Mouse (Mus musculus) forebrain, embryonic 10.5 days (tissue): ENCODE data around the gene Crym. TPM values are rescaled to one million over a fixed set of nuclear protein-coding genes. Genes with fewer than 3 reads are reported as not detected.

Experiments
- DNase-seq: peaks from one replicate; pipeline ENCODE4 v3.0.0-alpha.2; 2017; ENCODE audit warnings: low spot score; ENCODE audit errors: extremely low spot score
- H3K27ac ChIP-seq: fragments of 300-500 bp; sonication (generic); 2 replicates; pipeline ENCODE4 v1.5.1; 2016; ENCODE audit warnings: mild to moderate bottlenecking
- H3K27me3 ChIP-seq: fragments of 300-500 bp; sonication (generic); 2 replicates; pipeline ENCODE4 v1.6.1; 2016; ENCODE audit warnings: mild to moderate bottlenecking; ENCODE audit not compliant: poor library complexity, severe bottlenecking
- H3K36me3 ChIP-seq: fragments of 300-500 bp; sonication (generic); replicated peaks from 2 replicates; pipeline ENCODE4 v1.6.1; 2016; ENCODE audit warnings: mild to moderate bottlenecking, moderate library complexity
- H3K4me1 ChIP-seq: fragments of 300-500 bp; sonication (generic); 2 replicates; pipeline ENCODE4 v1.6.1; 2016
- H3K4me3 ChIP-seq: fragments of 300-500 bp; sonication (generic); 2 replicates; pipeline ENCODE4 v1.5.1; 2016; ENCODE audit warnings: mild to moderate bottlenecking, moderate library complexity
- H3K9me3 ChIP-seq: fragments of 300-500 bp; sonication (generic); 2 replicates; pipeline ENCODE4 v1.6.1; 2016; ENCODE audit warnings: mild to moderate bottlenecking, moderate library complexity
- WGBS: fragments of 180-500 bp; shearing (Covaris S2); methylation state at CpG from one replicate; pipeline ENCODE4 v1.1.7; 2016; 5-methylcytosine and 5-hydroxymethylcytosine counted together
- polyA plus RNA-seq: library from polyadenylated mRNA; unstranded; fragments of >200 nt; fragmentation: Nextera tagmentation; extraction: Ambion mirVana; gene quantifications from 2 replicates; pipeline ENCODE4 v1.2.1, GENCODE M21; 2016

The Crym gene
- polyA plus RNA-seq, 1 experiment from 2014 or later, result 144 TPM

- DNase-seq, result no peak
- no peak overlapping the region for H3K27ac ChIP-seq
- 87% methylated on average over 2 of the region's 2 CpGs for WGBS
- peaks cover 13% of the 10 kb centered on the region for H3K4me1 ChIP-seq
- peaks cover 62% of the 10 kb centered on the region for H3K27me3 ChIP-seq
- H3K4me3 ChIP-seq, result no peak overlapping the region
- no peaks in the 10 kb centered on the region for H3K36me3 ChIP-seq
- no peaks in the 10 kb centered on the region for H3K9me3 ChIP-seq
Observed at GRCm38 (mm10) chr7:120150898-120151297, 51.0 kb downstream of the Crym start.

GRCm38 (mm10) chr7:120150257-120150656 is 51.7 kb downstream of the Crym start:
- 19% methylated on average over 3 of the region's 3 CpGs for WGBS

GRCm38 (mm10) chr7:120145191-120145590 is 56.7 kb downstream of the Crym start, which contains the start of gene Zp2:
Gene Zp2 (minus strand): TSS chr7:120145291.
- Histone ChIP-seq H3K4me1 (peaks cover 5% of the 10 kb centered on the region), H3K36me3 (no peaks in the 10 kb centered on the region), H3K9me3 (no peaks in the 10 kb centered on the region), H3K4me3 (no peak within 1 kb of the TSS), H3K27ac (no peak within 1 kb of the TSS), H3K27me3 (peaks cover 7% of the 10 kb centered on the region; the same call in 1 of the 2 replicates)
- WGBS, result 80% methylated on average over 9 of the region's 9 CpGs
- no peak for DNase-seq

More at GRCm38 (mm10) chr7:120150257-120150656, 51.7 kb downstream of the Crym start:
- H3K9me3 ChIP-seq, result no peaks in the 10 kb centered on the region
- H3K27ac ChIP-seq, result no peak overlapping the region; the same call in 1 of the 2 replicates
- no peak overlapping the region for H3K4me3 ChIP-seq
- no peak for DNase-seq
- no peaks in the 10 kb centered on the region for H3K36me3 ChIP-seq
- H3K27me3 ChIP-seq, result peaks cover 55% of the 10 kb centered on the region
- H3K4me1 ChIP-seq, result peaks cover 13% of the 10 kb centered on the region

GRCm38 (mm10) chr7:120142743-120143142 is 59.2 kb downstream of the Crym start:
- Histone ChIP-seq H3K27me3 (no peaks in the 10 kb centered on the region; the same call in 1 of the 2 replicates), H3K4me3 (no peak overlapping the region), H3K9me3 (no peaks in the 10 kb centered on the region), H3K4me1 (no peaks in the 10 kb centered on the region), H3K36me3 (no peaks in the 10 kb centered on the region), H3K27ac (no peak overlapping the region)
- no peak for DNase-seq
- 89% methylated on average over 1 of the region's 1 CpGs for WGBS

Other genes starting within 250 kb of the Crym start
- 0.05 TPM in 1 of 2 replicates, not detected in the other for gene Dnah3, start 106.8 kb downstream of the Crym start, polyA plus RNA-seq
- gene Tmem159, start 99.8 kb downstream of the Crym start, polyA plus RNA-seq, result 16.2 and 18.4 TPM in 2 replicates
- gene Zp2, start 56.8 kb downstream of the Crym start, polyA plus RNA-seq, result not detected in 2 replicates
- gene Anks4b, start 28.3 kb downstream of the Crym start, polyA plus RNA-seq, result 0.05 TPM in 2 replicates
- not detected in 2 replicates for gene Abca14, start 1.9 kb upstream of the Crym start, polyA plus RNA-seq
- not detected in 2 replicates for gene Abca15, start 126.6 kb upstream of the Crym start, polyA plus RNA-seq
- gene Abca16, start 207.5 kb upstream of the Crym start, polyA plus RNA-seq, result not detected in 2 replicates